In the genomic region with DNA sequence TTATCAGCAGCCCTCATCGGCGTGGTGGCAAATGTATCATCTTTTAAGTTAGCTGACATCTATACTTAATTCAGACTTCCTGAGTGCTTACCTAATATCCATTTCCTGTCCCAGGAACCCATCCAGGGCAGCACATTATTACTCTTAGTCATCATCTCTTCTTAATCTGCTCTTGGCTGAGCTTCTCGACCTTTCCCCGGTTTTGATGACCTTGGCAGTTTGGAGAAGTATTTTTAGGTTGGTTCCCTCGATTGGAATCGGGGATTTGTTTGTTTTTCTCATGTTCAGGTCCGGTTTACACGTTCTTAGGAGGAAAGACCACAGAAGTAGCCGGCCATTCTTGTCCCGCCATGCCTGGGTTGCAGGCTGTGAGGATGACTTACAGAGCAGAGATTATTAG, we compare ENCODE assay signal across 25 mouse cellular contexts.
"Had no signal": no experiment of that assay in that cellular context is flagged by ENCODE, and none has a peak within 500 bp of the region (broad histone marks: within the 10 kb centered on the region; RNA-seq: fewer than 3 reads in every experiment).

No protein-coding gene starts in this region.

- H3K36me3 ChIP-seq: heart, embryonic 13.5 days; heart, embryonic 15.5 days; intestine, embryonic 15.5 days; kidney, embryonic 15.5 days; limb, embryonic 13.5 days; limb, embryonic 15.5 days had no signal

- ATAC-seq: hindbrain, embryonic 16.5 days; inflammation-experienced regulatory T-cells, adult 6 months; intestine, embryonic 15.5 days; intestine, postnatal 0 days had no signal

- H3K4me3 ChIP-seq: heart, embryonic 13.5 days; heart, embryonic 15.5 days; intestine, embryonic 15.5 days; kidney, embryonic 15.5 days; limb, embryonic 13.5 days; limb, embryonic 15.5 days had no signal

- H3K9me3 ChIP-seq: heart, embryonic 13.5 days; heart, embryonic 15.5 days; intestine, embryonic 15.5 days; kidney, embryonic 15.5 days; limb, embryonic 15.5 days had no signal

- H3K9ac ChIP-seq: heart, embryonic 13.5 days; heart, embryonic 15.5 days; hindbrain, embryonic 14.5 days; intestine, embryonic 15.5 days; kidney, embryonic 15.5 days; limb, embryonic 13.5 days; limb, embryonic 15.5 days; liver, embryonic 14.5 days had no signal

- H3K4me1 ChIP-seq: heart, embryonic 15.5 days; intestine, embryonic 15.5 days; kidney, embryonic 15.5 days; limb, embryonic 13.5 days; limb, embryonic 15.5 days had no signal

- H3K27ac ChIP-seq: heart, embryonic 13.5 days; heart, embryonic 15.5 days; hindbrain, embryonic 14.5 days; intestine, embryonic 15.5 days; kidney, embryonic 15.5 days; kidney, postnatal 0 days; limb, embryonic 13.5 days; limb, embryonic 15.5 days; liver, embryonic 14.5 days had no signal

- DNase-seq: gastrocnemius, postnatal 14 days; heart, adult 18-20 months; heart, postnatal 14 days; heart, postnatal 36 days; kidney, adult 18-20 months; kidney, adult 9 months; kidney, postnatal 14 days; kidney, postnatal 36 days; layer of hippocampus, adult 9-11 months; layer of hippocampus, postnatal 36 days; left cerebral cortex, postnatal 4 days had no signal

- H3K27me3 ChIP-seq: heart, embryonic 13.5 days; heart, embryonic 15.5 days; intestine, embryonic 15.5 days; kidney, embryonic 15.5 days; limb, embryonic 13.5 days; limb, embryonic 15.5 days had no signal

- H3K4me2 ChIP-seq: heart, embryonic 11.5 days; heart, embryonic 13.5 days; heart, embryonic 15.5 days; hindbrain, embryonic 14.5 days; intestine, embryonic 15.5 days; kidney, embryonic 15.5 days; limb, embryonic 13.5 days; limb, embryonic 15.5 days; liver, embryonic 11.5 days had no signal
